Mouse (Mus musculus): Measurements from ENCODE around the gene Tssk2.

GRCm38 (mm10) chr16:17911052-17911595 is 12.7 kb downstream of the Tssk2 start, which contains the start of gene Ess2:
- TF ChIP-seq CTCF (IDR thresholded peaks at IDR 0.05; ENCODE audit: low read depth) (peak; percentile 88), EP300 (IDR thresholded peaks at IDR 0.05; ENCODE audit: low read depth) (peak; percentile 53; the same call in 1 of the 2 replicates)

Data from liver, postnatal 0 days (tissue).